Mouse (Mus musculus) gastrocnemius, postnatal 4 days (tissue): ENCODE data around the gene Dnajc3. TPM values are rescaled to one million over a fixed set of nuclear protein-coding genes. Genes with fewer than 3 reads are reported as not detected.

Source experiments
- DNase-seq, 2 experiments: peaks; one replicate each; pipeline ENCODE4 v3.0.0; 2021 to 2022; ENCODE audit warnings: low spot score in 2 of 2, mixed read lengths in 2 of 2
- total RNA-seq, 2 experiments: library from RNA; stranded (reverse); gene quantifications; 2 replicates each; pipeline ENCODE4 v1.2.3; 2021

The Dnajc3 gene
- total RNA-seq, 2 experiments from 2014 or later = 28.7 to 34.8 TPM

- DNase-seq = no peak
These were observed 8.0 kb upstream of the Dnajc3 start for GRCm38 (mm10) chr14:118929779-118930178.

GRCm38 (mm10) chr14:118930777-118931176 lies 7.0 kb upstream of the Dnajc3 start:
- no peak for DNase-seq

DNA sequence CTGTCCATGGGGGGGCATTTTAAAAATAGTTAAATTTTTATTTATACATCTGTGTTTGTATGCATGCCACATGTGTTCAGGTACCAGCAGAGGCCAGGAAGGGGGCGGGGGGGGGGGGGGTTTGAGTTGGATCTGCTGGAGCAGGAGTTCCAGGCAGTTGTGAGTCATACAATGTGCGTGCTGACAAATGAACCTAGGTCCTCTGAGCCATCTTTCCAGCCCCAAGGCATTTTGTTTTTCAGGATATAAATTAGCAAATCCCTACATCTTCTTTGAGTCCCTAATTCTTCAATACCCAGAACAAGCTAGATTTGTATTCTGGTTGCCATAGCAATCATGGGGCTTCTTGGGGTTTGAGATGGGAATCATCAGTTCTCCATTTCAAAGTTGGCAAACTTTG lies 6.6 kb upstream of the Dnajc3 start:
- no peak for DNase-seq

- no peak for DNase-seq
These were observed 4.8 kb upstream of the Dnajc3 start for GRCm38 (mm10) chr14:118932956-118933355.

DNA sequence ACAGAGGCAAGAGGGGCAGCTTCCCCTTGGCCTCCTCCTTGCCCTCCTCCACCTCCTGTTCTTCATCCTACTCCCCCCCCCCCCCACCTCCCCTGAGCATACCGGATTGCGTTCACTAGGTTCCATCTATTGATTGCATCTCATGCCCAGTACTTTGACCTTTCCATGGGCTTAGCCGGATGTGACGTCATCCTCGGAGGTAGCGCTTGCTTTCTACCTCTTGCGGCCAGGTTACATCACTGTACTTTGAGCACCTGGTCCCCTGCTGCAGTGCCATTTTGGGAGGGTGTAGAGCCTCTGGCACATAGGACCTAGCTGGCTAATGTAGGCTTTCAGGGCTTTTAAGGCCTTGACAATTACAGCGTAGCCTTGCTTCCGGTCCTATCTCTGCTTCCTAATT lies 3.1 kb upstream of the Dnajc3 start:
- DNase-seq = no peak

DNA sequence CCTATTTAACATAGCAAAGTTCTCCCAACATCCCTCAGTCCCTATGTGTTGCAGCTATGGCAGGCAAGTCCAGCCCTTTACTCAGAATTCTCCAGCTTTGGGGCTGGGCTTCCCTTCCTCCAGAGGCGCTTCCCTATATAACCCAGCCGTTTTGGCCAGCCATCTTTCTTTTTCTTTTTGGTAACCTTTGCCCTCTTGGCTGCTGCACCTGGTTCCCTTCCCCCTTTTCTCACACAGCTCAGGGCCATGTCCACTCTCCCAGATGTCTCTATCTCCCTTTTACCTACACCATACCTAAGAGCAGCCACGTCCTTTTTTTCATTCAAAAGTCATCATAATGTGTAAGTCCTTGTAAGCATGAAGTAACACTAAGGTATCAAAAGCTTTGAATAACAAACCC lies 1.5 kb upstream of the Dnajc3 start:
- no peak for DNase-seq

- no peak for DNase-seq
These were observed 824 bp upstream of the Dnajc3 start for GRCm38 (mm10) chr14:118936952-118937351.

GRCm38 (mm10) chr14:118938551-118938950 lies 775 bp downstream of the Dnajc3 start:
- DNase-seq = no peak

- no peak for DNase-seq
These were observed 3.2 kb downstream of the Dnajc3 start for GRCm38 (mm10) chr14:118940796-118941495.

DNA sequence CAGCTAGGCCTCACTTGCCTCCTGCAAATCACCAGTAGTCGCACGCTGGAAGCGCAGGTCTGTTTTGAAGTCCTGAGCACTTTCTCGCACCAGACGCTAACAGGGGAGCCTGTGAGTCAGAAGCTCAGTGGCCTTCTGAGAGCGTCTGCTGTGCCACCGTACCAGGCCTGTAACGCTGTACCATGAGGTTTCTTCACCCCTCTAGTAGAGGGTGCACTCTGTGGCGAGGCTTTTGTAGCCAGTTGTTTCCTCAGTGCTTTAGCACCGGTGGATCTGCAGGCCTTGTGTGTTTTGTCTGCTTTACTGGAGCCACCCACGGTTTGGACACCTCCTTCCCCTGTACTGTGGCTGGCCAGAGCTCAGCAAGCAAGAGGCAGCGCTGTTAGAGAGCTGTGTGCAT lies 4.3 kb downstream of the Dnajc3 start:
- no peak for DNase-seq

GRCm38 (mm10) chr14:118944702-118945101 lies 6.9 kb downstream of the Dnajc3 start:
- DNase-seq = no peak

DNA sequence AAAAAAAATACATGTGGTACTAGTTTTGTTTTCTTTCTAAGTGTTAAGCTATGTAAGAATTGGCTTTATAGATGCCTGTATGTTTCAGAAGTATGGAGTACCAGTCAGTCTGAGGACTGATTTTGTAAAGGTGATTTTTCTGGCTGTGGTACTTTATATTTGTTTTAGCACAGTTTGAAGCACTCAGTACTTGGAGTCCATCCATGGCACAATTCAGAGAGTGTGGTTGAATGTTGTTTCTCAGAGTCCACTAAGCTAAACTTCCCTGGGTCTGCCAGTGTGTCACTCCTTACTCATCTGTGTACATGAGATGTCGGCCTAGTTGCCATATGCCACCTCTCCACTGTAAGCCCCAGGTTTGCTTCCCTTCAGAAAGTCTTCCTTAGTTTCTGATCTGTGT lies 11.1 kb downstream of the Dnajc3 start:
- DNase-seq = no peak

DNA sequence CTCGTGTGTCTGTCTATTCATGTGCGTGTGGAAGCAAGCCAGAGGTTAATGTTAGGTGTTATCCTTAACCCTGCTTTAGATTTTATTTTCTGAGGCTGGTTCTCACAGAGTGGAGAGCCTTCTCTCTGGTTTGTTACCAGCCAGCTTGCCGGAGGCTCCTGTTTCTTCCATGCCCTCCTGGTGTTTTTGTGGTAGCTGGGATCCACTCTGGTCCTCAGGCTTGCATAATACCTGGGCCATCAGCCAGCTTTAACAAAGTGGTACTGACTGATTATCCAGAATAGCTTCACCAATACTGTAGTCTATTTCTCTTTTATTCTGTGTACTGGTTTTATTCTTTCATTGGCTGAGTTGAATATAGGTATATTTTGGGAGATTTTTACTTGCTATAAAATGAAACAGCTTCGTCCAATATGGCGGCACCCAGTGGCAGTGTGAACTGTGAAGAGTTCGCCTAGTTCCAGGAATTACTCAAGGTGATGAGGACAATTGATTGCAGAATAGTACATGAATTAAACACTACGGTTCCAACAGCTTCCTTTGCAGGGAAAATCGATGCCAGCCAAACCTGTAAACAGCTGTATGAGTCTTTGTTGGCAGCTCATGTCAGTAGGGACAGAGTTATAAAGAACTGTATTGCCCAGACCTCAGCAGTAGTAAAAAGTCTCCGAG lies 14.3 kb downstream of the Dnajc3 start:
- DNase-seq = no peak

DNA sequence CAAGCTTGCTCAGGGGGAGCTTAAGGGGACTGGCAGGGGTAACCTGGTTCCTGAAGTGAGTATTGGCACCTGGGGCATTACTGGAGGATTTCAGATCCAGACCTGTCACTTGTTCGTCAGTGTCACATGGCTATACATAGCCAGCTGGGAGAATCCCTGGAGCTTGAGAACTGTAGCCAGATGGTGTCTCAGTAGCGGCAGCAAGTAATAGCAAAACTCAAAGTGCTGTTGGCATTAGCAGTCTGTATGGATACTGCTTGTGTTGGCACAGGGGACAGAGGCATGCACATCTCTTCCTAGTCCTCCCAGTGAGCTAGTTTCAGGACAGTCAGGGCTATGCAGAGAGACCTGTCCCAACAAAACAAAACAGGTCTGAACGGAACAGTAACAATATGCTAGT lies 20.2 kb downstream of the Dnajc3 start:
- DNase-seq = no peak

DNA sequence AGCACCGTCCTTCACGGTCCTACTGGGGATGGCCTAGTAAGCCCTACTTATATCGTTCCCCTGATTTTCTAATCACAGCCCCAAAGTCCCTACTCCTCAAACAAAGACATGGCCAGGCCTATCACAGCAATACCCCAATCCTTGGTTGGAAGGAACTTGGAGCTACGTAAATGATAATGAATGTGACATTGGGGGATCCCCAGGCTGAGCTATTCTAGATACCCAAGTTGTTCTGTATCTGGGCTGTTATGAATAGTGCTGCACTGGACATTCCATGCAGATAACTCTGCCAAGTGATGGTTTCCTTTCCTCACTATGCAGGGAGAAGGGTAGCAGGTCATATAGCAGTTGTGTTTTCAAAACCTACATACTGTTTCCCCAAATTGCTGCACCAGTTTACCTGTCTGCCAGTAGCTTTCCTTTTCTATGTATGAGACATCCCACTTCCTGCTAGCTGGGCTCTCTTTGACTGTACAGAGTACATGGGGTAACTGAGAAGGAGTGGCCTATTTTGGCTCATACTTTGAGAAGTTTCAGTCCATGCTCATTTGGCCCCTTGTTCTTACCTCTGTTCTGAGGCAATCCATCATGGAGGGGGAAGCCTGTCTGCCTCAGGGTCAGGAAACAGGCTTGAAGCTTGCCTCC lies 27.7 kb downstream of the Dnajc3 start:
- no peak for DNase-seq

DNA sequence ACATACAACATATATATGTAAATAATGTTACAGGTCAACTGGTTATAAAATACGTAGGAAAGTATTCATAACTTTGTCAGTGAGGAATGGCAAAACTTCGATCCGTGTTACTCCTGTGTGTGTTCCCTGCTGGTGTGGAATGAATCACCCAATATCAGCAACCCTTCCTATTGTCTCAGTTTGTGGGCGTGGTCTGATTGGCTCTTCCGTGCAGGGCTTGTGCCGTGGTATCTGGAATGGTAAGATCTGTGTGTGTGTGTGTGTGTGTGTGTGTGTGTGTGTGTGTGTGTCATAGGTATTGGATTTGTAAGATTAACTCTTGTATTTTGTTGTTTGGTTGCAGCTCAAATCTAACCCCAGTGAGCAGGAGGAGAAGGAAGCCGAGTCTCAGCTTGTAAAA lies 29.9 kb downstream of the Dnajc3 start:
- DNase-seq = no peak

DNA sequence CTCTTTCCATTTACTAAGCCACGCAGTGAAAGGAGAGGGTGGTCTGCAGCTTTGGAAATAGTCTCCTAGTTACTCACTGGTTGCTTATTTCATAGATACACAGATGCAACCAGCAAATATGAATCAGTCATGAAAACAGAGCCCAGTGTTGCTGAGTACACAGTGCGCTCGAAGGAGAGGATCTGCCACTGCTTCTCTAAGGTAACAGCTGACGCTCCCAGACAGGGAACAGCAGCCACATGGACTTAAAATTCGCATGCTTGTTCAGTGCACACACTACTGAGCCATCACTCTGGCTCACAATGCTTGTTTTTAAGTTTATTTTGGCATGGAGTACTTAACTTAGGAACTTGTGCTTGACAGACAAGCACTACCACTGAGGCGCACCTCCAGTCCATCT lies 34.5 kb downstream of the Dnajc3 start:
- no peak for DNase-seq

GRCm38 (mm10) chr14:118977136-118977816 lies 39.5 kb downstream of the Dnajc3 start:
- DNase-seq = no peak

DNA sequence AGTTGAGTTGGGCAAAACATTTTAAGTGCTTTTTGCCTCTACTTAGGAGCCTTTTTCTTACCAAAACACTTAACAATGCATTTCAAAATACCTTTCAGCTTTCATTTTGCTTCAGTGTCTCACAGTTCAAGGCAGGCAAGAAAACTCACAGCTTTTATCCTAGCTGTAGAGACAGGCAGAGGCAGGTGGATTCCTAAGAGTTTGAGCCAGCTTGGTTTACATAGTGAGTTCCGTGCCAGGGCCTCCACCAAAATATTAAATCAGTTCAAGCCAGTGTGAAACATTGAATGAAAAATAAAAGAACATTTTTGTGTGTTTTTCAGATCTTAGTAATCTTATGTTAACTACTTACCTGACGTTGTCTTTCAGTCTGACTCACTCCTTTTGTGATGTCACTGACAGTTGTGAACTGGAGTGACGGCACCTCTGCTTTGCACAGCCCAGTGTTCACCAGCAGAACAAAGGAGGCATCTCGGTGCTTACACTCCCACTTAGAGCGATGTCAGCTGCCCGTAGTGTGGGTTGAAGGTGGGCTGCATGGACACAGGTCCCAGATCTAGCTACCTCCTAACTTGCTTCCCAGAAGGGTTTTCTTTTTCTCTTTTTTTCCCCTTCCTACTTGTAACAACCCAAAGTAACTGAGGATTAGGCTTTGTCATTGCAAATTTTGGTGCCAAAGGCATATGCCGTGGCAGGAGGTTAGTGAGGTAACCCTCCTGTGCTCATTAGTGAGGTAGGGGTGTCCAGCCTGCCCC lies 42.0 kb downstream of the Dnajc3 start:
- DNase-seq = no peak

DNA sequence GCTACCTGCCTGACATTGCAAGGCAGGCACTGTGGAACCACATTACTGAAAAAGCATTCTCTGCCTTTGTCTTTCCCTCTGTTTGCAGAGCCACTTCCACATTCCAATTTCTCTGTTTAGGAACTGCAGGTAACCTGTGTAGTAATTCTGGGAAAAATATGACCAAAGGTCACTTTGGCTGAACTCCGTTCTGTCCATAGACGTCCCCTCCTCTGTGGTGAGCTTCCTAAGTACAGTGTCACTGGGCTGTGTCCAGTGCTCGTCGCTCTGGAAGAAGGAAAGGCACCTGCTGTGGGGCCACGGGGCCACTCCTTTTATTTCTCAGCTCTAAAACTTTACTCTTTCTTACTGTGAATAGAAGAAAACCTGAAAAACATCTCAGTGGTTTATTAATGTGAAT lies 42.6 kb downstream of the Dnajc3 start:
- DNase-seq = no peak

- no peak for DNase-seq
These were observed 43.1 kb downstream of the Dnajc3 start for GRCm38 (mm10) chr14:118980890-118981289.
